Comparison of ENCODE assay signal across 8 mouse cellular contexts in genomic region chr5:136882788-136883439, GRCm38 (mm10). TPM values are rescaled to one million over a fixed set of nuclear protein-coding genes. Genes with fewer than 3 reads are reported as not detected.
DNase-seq lines count a peak whose midpoint lies in the region; ATAC-seq and TF ChIP-seq lines count a peak whose summit lies in the region.

Gene Col26a1 (minus strand): TSS chr5:136883209.

- peak within 1 kb of the TSS; percentile 31 for H3K4me3 ChIP-seq in ES-Bruce4 (ENCODE audit: low read depth, low read length)
- peak within 1 kb of the TSS; percentile 79 for H3K4me3 ChIP-seq in embryonic facial prominence, embryonic 15.5 days (replicated peaks)
- H3K4me3 ChIP-seq in hindbrain, embryonic 15.5 days: peak within 1 kb of the TSS; percentile 72
- peak within 1 kb of the TSS; percentile 65 for H3K4me3 ChIP-seq in midbrain, embryonic 10.5 days

- WGBS in embryonic facial prominence, embryonic 15.5 days: under 1% methylated on average over 43 of the region's 44 CpGs
- 1% methylated on average over 40 of the region's 44 CpGs for whole genome bisulfite sequencing in hindbrain, embryonic 15.5 days
- WGBS in midbrain, embryonic 10.5 days: under 1% methylated on average over 44 of the region's 44 CpGs

- no peak for TF ChIP-seq POLR2A in ES-Bruce4 (IDR thresholded peaks at IDR 0.05; ENCODE audit: insufficient read depth, low read length)

- H3K4me1 ChIP-seq in ES-Bruce4 (ENCODE audit: control insufficient read depth, insufficient read depth, low read length): no peaks in the 10 kb centered on the region
- H3K4me1 ChIP-seq in embryonic facial prominence, embryonic 15.5 days: peaks cover 51% of the 10 kb centered on the region
- peaks cover 23% of the 10 kb centered on the region for H3K4me1 ChIP-seq in hindbrain, embryonic 15.5 days (replicated peaks)
- H3K4me1 ChIP-seq in midbrain, embryonic 10.5 days: peaks cover 29% of the 10 kb centered on the region

- peak within 1 kb of the TSS; percentile 73 for H3K4me2 ChIP-seq in embryonic facial prominence, embryonic 15.5 days (replicated peaks)
- H3K4me2 ChIP-seq in hindbrain, embryonic 15.5 days: peak within 1 kb of the TSS; percentile 87

- peak; percentile 92 for DNase-seq in heart, adult 11 months
- DNase-seq in heart, postnatal 25 days (ENCODE audit: low spot score): no peak
- peak; percentile 69 for DNase-seq in midbrain, embryonic 10.5 days (ENCODE audit: low spot score)
- no peak for DNase-seq in natural killer cell, adult 2 months (ENCODE audit: low spot score in 2 of 2)

- peak within 1 kb of the TSS; percentile 20 for H3K9ac ChIP-seq in ES-Bruce4 (ENCODE audit: low read depth, poor library complexity, severe bottlenecking)
- H3K9ac ChIP-seq in embryonic facial prominence, embryonic 15.5 days: peak within 1 kb of the TSS; percentile 83
- peak within 1 kb of the TSS; percentile 75 for H3K9ac ChIP-seq in hindbrain, embryonic 15.5 days

- intact Hi-C loops in heart, postnatal 25 days (cut with DNase I): no loop called here

- 0 out of 2 replicates have a peak, but pooled peaks have one; percentile 63 for ATAC-seq in embryonic facial prominence, embryonic 15.5 days (ENCODE audit: insufficient number of reproducible peaks, low FRiP score, low TSS enrichment, low read depth)
- ATAC-seq in hindbrain, embryonic 15.5 days (ENCODE audit: low FRiP score, low read depth): peak; percentile 54
- ATAC-seq in erythroid progenitor cell, adult 5-6 weeks (replicated peaks; ENCODE audit: low FRiP score, poor library complexity, severe bottlenecking): no peak

- no peak for TF ChIP-seq CTCF in ES-Bruce4 (IDR thresholded peaks at IDR 0.05; ENCODE audit: low read depth, low read length)

- no peaks in the 10 kb centered on the region for H3K9me3 ChIP-seq in ES-Bruce4 (replicated peaks; ENCODE audit: control insufficient read depth, insufficient read depth, low read length, poor library complexity, severe bottlenecking)
- no peaks in the 10 kb centered on the region for H3K9me3 ChIP-seq in embryonic facial prominence, embryonic 15.5 days (replicated peaks)
- no peaks in the 10 kb centered on the region for H3K9me3 ChIP-seq in hindbrain, embryonic 15.5 days
- no peaks in the 10 kb centered on the region for H3K9me3 ChIP-seq in midbrain, embryonic 10.5 days (replicated peaks)

- no peak within 1 kb of the TSS for H3K27ac ChIP-seq in ES-Bruce4 (ENCODE audit: insufficient read depth, low read length)
- peak within 1 kb of the TSS; percentile 91 for H3K27ac ChIP-seq in embryonic facial prominence, embryonic 15.5 days (replicated peaks)
- H3K27ac ChIP-seq in hindbrain, embryonic 15.5 days (replicated peaks): peak within 1 kb of the TSS; percentile 52; the same call in 1 of the 2 replicates
- peak within 1 kb of the TSS; percentile 77 for H3K27ac ChIP-seq in midbrain, embryonic 10.5 days (replicated peaks)

- no peak for TF ChIP-seq EP300 in ES-Bruce4 (IDR thresholded peaks at IDR 0.05; ENCODE audit: insufficient read depth, low read depth, low read length)

- 0 out of 2 replicates have a peak, but pooled peaks cover 2% of the 10 kb centered on the region for H3K27me3 ChIP-seq in ES-Bruce4 (ENCODE audit: control insufficient read depth, insufficient read depth, low read length, poor library complexity, severe bottlenecking)
- peaks cover 3% of the 10 kb centered on the region; the same call in 1 of the 2 replicates for H3K27me3 ChIP-seq in embryonic facial prominence, embryonic 15.5 days
- H3K27me3 ChIP-seq in hindbrain, embryonic 15.5 days: peaks cover 10% of the 10 kb centered on the region
- peaks cover 50% of the 10 kb centered on the region for H3K27me3 ChIP-seq in midbrain, embryonic 10.5 days (ENCODE audit: low read depth, poor library complexity, severe bottlenecking)

- no peaks in the 10 kb centered on the region for H3K36me3 ChIP-seq in ES-Bruce4 (ENCODE audit: control insufficient read depth, insufficient read depth, low read length, poor library complexity, severe bottlenecking)
- 0 out of 2 replicates have a peak, but pooled peaks cover 5% of the 10 kb centered on the region for H3K36me3 ChIP-seq in embryonic facial prominence, embryonic 15.5 days
- H3K36me3 ChIP-seq in hindbrain, embryonic 15.5 days: no peaks in the 10 kb centered on the region
- H3K36me3 ChIP-seq in midbrain, embryonic 10.5 days: no peaks in the 10 kb centered on the region

RNA-seq across cellular contexts. Expression of gene Col26a1, which starts in this region (rescaled TPM):
- 1 to 10 TPM; 2.7 to 2.8 TPM for total RNA-seq in heart, postnatal 25 days (2021)
- 0.52 and 2.2 TPM in 2 replicates for polyA plus RNA-seq in ES-Bruce4 (2011; ENCODE audit: insufficient read depth, insufficient read length, low read depth, missing spikeins)
- 247 and 258 TPM in 2 replicates for polyA plus RNA-seq in embryonic facial prominence, embryonic 15.5 days (2015; fragmentation: Nextera tagmentation; extraction: Ambion mirVana)
- 37.8 and 41.8 TPM in 2 replicates for polyA plus RNA-seq in hindbrain, embryonic 15.5 days (2015; fragmentation: Nextera tagmentation; extraction: Ambion mirVana)
- 38.0 and 44.3 TPM in 2 replicates for polyA plus RNA-seq in midbrain, embryonic 10.5 days (2016; fragmentation: Nextera tagmentation; extraction: Ambion mirVana)
- not detected in 2 replicates for total RNA-seq in erythroid progenitor cell, adult 5-6 weeks (2015; ENCODE audit: low replicate concordance)
- not detected in 2 replicates for total RNA-seq in erythroid progenitor cell, adult 5-6 weeks (2017; ENCODE audit: low replicate concordance)

Comparison
In these comparisons a context has a peak if more than half of its experiments do, and no peak if none do; other contexts are left out.
1. RNA of gene Col26a1 (polyA plus RNA-seq): 247 to 258 TPM in embryonic facial prominence, embryonic 15.5 days, 38.0 to 44.3 TPM in midbrain, embryonic 10.5 days and 37.8 to 41.8 TPM in hindbrain, embryonic 15.5 days; 0.52 to 2.2 TPM in ES-Bruce4; every median in the first group is over 10 times any median in the second.
2. DNase-seq: peak in heart, adult 11 months (single experiment) and midbrain, embryonic 10.5 days (single experiment); none in heart, postnatal 25 days (single experiment) and natural killer cell, adult 2 months (0 of 2).
3. H3K9ac ChIP-seq: peak in every context shown above with its lines; median percentile 83 in embryonic facial prominence, embryonic 15.5 days; 75 in hindbrain, embryonic 15.5 days; 20 in ES-Bruce4.
4. Peak in every context shown above with its lines, with median percentiles within 50 percentile points of each other: H3K4me3 ChIP-seq.